Mouse (Mus musculus): ENCODE data around the gene Nags. TPM values are rescaled to one million over a fixed set of nuclear protein-coding genes. Genes with fewer than 3 reads are reported as not detected.

The Nags gene
- polyA plus RNA-seq, 1 experiment = 87.7 TPM

- H3K36me3 ChIP-seq (ENCODE audit: control insufficient read depth, insufficient read depth, low read length) = peaks cover 31% of the 10 kb centered on the region
- TF ChIP-seq CTCF (IDR thresholded peaks at IDR 0.05; ENCODE audit: extremely low read depth, insufficient read length, insufficient replicate concordance, low read depth, low read length) = no peak
- TF ChIP-seq POLR2A (IDR thresholded peaks at IDR 0.05; ENCODE audit: low read depth, low read length) = no peak
- H3K27ac ChIP-seq (ENCODE audit: insufficient read depth, low read depth, low read length) = no peak overlapping the region
- no peaks in the 10 kb centered on the region for H3K27me3 ChIP-seq (ENCODE audit: control insufficient read depth, insufficient read depth, low read length)
- peaks cover 2% of the 10 kb centered on the region; the same call in 1 of the 2 replicates for H3K4me1 ChIP-seq (ENCODE audit: control insufficient read depth, insufficient read depth, insufficient read length, low read length)
- H3K4me3 ChIP-seq (ENCODE audit: low read depth, low read length) = no peak overlapping the region
These were observed 34.5 kb downstream of the Nags start for GRCm38 (mm10) chr11:102179836-102180235.

- Histone ChIP-seq H3K27me3 (ENCODE audit: control insufficient read depth, insufficient read depth, low read length) (no peaks in the 10 kb centered on the region), H3K36me3 (ENCODE audit: control insufficient read depth, insufficient read depth, low read length) (peaks cover 16% of the 10 kb centered on the region), H3K4me3 (ENCODE audit: low read depth, low read length) (peak overlapping the region; percentile 98), H3K4me1 (ENCODE audit: control insufficient read depth, insufficient read depth, insufficient read length, low read length) (peaks cover 5% of the 10 kb centered on the region; the same call in 1 of the 2 replicates), H3K27ac (ENCODE audit: insufficient read depth, low read depth, low read length) (peak overlapping the region; percentile 94; the same call in 1 of the 2 replicates)
- TF ChIP-seq POLR2A (IDR thresholded peaks at IDR 0.05; ENCODE audit: low read depth, low read length) (no peak), CTCF (IDR thresholded peaks at IDR 0.05; ENCODE audit: extremely low read depth, insufficient read length, insufficient replicate concordance, low read depth, low read length) (no peak)
- 3% methylated on average over 7 of the region's 7 CpGs for whole genome bisulfite sequencing
These were observed 38.9 kb downstream of the Nags start for GRCm38 (mm10) chr11:102184253-102184645.

GRCm38 (mm10) chr11:102184646-102185495, 39.6 kb downstream of the Nags start, which contains the start of gene Lsm12:
Gene Lsm12, minus strand, starts transcription at chr11:102185296.
- Histone ChIP-seq H3K27ac (ENCODE audit: insufficient read depth, low read depth, low read length) (peak within 1 kb of the TSS; percentile 94), H3K36me3 (ENCODE audit: control insufficient read depth, insufficient read depth, low read length) (peaks cover 13% of the 10 kb centered on the region), H3K4me1 (ENCODE audit: control insufficient read depth, insufficient read depth, insufficient read length, low read length) (peaks cover 6% of the 10 kb centered on the region), H3K27me3 (ENCODE audit: control insufficient read depth, insufficient read depth, low read length) (no peaks in the 10 kb centered on the region), H3K4me3 (ENCODE audit: low read depth, low read length) (peak within 1 kb of the TSS; percentile 98)
- WGBS = under 1% methylated on average over 68 of the region's 70 CpGs
- no peak for TF ChIP-seq CTCF (IDR thresholded peaks at IDR 0.05; ENCODE audit: extremely low read depth, insufficient read length, insufficient replicate concordance, low read depth, low read length)
- TF ChIP-seq POLR2A (IDR thresholded peaks at IDR 0.05; ENCODE audit: low read depth, low read length) = peak; percentile 75

GRCm38 (mm10) chr11:102185677-102186076, 40.4 kb downstream of the Nags start:
- H3K27ac ChIP-seq (ENCODE audit: insufficient read depth, low read depth, low read length) = peak overlapping the region; percentile 85; the same call in 1 of the 2 replicates
- peaks cover 11% of the 10 kb centered on the region for H3K36me3 ChIP-seq (ENCODE audit: control insufficient read depth, insufficient read depth, low read length)
- peaks cover 6% of the 10 kb centered on the region for H3K4me1 ChIP-seq (ENCODE audit: control insufficient read depth, insufficient read depth, insufficient read length, low read length)
- TF ChIP-seq POLR2A (IDR thresholded peaks at IDR 0.05; ENCODE audit: low read depth, low read length) (no peak), CTCF (IDR thresholded peaks at IDR 0.05; ENCODE audit: extremely low read depth, insufficient read length, insufficient replicate concordance, low read depth, low read length) (no peak)
- no peak overlapping the region for H3K4me3 ChIP-seq (ENCODE audit: low read depth, low read length)
- no peaks in the 10 kb centered on the region for H3K27me3 ChIP-seq (ENCODE audit: control insufficient read depth, insufficient read depth, low read length)
- WGBS = 22% methylated on average over 3 of the region's 3 CpGs

- Histone ChIP-seq H3K36me3 (ENCODE audit: control insufficient read depth, insufficient read depth, low read length) (peaks cover 7% of the 10 kb centered on the region), H3K27ac (ENCODE audit: insufficient read depth, low read depth, low read length) (peak overlapping the region; percentile 75), H3K27me3 (ENCODE audit: control insufficient read depth, insufficient read depth, low read length) (no peaks in the 10 kb centered on the region), H3K4me1 (ENCODE audit: control insufficient read depth, insufficient read depth, insufficient read length, low read length) (peaks cover 6% of the 10 kb centered on the region), H3K4me3 (ENCODE audit: low read depth, low read length) (no peak overlapping the region)
- TF ChIP-seq CTCF (IDR thresholded peaks at IDR 0.05; ENCODE audit: extremely low read depth, insufficient read length, insufficient replicate concordance, low read depth, low read length) (no peak), POLR2A (IDR thresholded peaks at IDR 0.05; ENCODE audit: low read depth, low read length) (no peak)
- whole genome bisulfite sequencing = 8% methylated on average over 1 of the region's 1 CpGs
These were observed 40.9 kb downstream of the Nags start for GRCm38 (mm10) chr11:102186235-102186634.

GRCm38 (mm10) chr11:102188980-102189379, 43.7 kb downstream of the Nags start:
- H3K36me3 ChIP-seq (ENCODE audit: control insufficient read depth, insufficient read depth, low read length) = peaks cover 4% of the 10 kb centered on the region
- H3K4me3 ChIP-seq (ENCODE audit: low read depth, low read length) = 0 out of 2 replicates have a peak overlapping the region, but pooled peaks have one; percentile 71
- 65% methylated on average over 6 of the region's 6 CpGs for whole genome bisulfite sequencing
- peak overlapping the region; percentile 48 for H3K27ac ChIP-seq (ENCODE audit: insufficient read depth, low read depth, low read length)
- peaks cover 4% of the 10 kb centered on the region for H3K4me1 ChIP-seq (ENCODE audit: control insufficient read depth, insufficient read depth, insufficient read length, low read length)
- no peaks in the 10 kb centered on the region for H3K27me3 ChIP-seq (ENCODE audit: control insufficient read depth, insufficient read depth, low read length)
- TF ChIP-seq POLR2A (IDR thresholded peaks at IDR 0.05; ENCODE audit: low read depth, low read length) = no peak
- no peak for TF ChIP-seq CTCF (IDR thresholded peaks at IDR 0.05; ENCODE audit: extremely low read depth, insufficient read length, insufficient replicate concordance, low read depth, low read length)

Measured in small intestine, adult 2 months (tissue).